Mouse (Mus musculus): ENCODE results near the gene Fam32a.

Gene Fam32a

DNA sequence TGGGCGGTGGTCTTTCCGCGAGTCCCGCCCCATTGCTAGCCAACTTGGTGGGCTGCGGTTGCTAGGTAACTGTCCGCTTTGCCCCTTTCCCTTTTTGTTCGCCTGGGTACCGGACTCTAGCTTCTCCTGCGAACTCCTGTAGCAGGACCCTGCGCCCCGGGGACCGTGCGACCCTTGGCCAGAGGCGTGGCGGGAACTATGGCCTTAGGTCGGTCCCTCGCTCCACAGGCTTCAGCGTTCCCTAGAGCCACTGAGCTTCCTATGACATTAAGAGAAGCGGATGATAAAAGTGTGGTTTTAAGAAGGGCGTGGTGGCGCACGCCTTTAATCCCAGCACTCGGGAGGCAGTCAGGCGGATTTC is 20.9 kb downstream of the Fam32a start:
- DNase-seq (ENCODE audit: low spot score in 2 of 2) = no peak

DNA sequence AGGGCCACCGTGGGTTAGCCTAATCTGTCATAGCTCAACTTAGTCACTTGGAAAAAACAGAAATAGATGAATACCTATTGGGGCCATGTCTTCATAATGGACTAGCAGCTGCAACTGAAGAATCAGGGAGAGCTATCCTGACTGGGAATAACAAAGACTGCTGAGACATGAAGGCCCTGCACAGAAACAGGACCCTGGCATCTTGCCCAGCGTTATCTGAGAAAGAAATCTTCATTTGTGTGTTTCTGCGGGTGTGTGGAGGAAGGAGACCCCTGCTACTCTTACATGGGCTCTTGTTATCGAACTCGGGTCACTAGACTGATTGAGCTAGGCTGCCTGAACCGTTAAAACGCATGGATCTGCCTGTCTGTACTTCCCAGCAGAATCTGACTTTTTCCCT is 21.4 kb downstream of the Fam32a start:
- no peak for DNase-seq (ENCODE audit: low spot score in 2 of 2)

DNA sequence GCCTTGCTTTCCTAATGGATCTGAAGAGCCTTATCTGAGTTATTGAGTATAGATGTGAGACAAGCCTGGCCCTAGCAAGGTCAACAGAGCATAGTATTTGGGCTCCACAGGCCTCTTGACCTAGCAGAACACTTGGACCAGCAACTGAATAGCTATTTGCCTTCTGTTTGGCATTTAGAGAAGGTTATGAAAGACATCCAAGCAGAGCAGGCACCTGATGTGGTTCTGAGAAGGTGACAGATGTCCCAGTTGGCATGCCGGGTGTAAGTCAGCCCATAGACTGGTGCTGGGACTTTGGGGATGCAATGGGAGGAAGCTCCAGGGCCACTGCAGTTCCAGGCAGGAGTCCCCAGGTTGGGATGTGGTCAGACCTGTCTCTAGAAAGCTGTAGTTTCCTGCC is 22.7 kb downstream of the Fam32a start:
- no peak for DNase-seq (ENCODE audit: low spot score in 2 of 2)

DNA sequence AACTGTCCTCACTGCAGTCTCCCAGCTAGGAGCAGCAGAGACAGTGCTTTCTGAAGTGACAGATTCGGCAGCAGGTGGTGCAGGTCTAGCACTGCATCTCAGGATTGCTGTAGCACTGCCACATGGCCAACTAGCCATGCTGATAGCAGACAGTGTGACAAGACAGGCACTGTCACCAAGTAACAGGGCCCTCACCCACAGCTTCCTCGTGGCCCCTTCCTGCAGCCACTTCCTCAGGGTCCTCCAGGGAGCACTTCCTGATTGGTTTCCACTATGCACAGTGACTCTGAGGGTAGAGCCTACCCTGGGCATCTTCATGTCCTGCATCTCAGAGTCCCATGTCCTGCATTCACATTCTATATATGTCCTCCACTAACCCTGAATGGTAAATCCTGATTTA is 25.1 kb downstream of the Fam32a start:
- DNase-seq (ENCODE audit: low spot score in 2 of 2) = no peak

DNA sequence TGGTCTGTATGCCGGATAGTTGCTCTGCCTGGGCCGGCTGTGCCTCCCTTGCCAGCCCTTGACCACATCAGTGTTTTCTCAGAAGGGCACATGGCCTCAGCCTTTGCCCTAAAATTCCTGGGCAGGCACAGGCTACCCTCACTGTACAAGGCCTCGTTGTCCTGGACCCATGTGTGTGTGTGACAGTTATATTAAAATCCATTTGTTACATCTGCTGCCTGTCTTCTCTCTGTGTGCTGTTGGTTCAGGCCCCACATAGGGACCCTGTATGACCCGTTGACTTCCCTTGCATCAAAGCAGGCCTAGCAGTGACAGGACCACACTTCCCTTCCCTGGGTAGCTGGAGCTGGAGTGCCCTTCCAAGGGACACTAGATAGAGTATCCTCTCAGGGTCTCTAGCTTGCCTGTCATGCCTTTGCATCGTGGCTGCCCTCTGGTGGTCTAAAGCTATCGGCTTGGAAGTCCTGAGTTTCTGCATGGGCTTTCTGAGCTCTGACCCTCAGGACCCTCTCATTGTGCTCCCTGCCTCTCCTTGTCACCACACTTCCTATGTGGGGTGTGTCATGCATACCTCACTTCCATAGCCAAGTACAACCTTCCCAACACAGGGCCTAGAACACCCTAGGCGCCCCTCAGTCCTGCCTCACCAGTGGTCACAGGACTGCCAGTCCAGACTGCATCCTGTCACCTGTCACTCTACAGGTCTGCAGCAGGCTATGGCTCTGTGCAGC is 37.8 kb downstream of the Fam32a start:
- no peak for DNase-seq (ENCODE audit: low spot score in 2 of 2)

DNA sequence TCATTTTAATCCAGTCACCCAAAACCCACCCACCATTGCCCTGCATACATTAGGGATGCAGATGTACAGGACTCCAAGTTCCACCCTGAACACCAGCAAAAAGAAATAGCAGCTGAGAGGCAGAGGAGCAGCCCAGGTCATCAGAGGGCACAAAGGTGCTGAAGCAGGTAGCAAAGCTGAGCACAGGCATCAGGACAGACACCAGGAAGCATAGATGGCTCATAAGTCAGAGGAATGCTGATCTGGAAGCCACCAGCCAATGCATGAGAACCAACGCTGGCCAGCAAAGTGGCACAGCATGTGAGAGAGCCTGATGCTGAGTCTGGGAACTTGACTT is 38.3 kb downstream of the Fam32a start:
- no peak for DNase-seq (ENCODE audit: low spot score in 2 of 2)

DNA sequence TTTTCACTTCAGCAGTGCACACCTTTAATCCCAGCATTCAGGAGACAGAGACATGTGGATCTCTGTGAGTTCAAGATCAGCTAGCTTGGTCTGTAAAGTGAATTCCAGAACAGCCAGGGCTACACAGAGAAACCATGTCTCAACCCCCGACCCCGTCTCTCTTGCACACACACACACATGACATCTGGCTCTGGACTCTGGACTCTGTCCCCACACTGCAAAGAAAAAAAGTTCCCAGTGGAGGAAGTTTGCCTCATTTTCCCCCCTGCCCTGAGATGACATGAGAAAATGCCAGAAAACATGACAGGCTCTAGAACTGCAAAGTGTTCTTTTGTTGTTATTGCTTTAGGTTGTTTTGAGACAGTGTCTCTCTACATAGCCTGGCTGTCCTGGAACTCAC is 40.3 kb downstream of the Fam32a start:
- DNase-seq (ENCODE audit: low spot score in 2 of 2) = no peak

DNA sequence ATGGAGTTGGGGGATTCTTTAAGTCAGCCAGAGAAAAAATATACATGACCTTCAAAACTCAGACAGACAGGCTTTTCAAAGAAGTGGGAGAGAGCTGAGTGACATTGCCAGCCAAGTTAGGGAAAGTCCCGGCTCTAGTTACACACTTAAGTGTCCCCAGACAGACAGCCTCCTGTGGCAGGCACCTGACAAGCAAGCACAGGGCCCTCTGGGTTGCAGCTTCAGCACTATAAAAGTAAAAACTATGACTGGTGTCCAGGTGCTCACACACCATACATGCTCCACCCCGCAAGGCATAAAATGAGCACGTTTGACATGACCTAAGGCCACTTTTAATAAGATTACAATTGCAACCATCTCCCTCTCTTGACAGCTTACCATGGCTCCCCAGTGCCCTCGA is 41.1 kb downstream of the Fam32a start:
- no peak for DNase-seq (ENCODE audit: low spot score in 2 of 2)

DNA sequence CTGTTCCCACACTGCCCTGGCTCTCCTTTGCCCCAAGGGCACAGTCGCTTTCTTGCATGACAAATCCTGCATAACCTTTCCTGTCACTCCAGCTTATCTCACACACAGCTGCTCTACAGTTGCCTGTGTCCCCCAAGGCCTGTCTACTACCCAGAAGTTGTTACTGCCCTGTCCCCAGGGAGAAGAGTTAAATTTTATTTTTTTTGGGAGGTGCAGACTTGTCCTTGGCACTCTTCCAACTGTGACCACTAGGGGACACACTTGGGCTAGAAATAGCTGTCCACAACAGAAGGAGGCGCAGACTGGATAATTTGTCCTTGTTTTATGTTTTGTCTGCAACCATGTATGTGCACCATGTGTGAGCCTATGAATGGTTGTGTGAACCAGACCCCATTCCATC is 41.5 kb downstream of the Fam32a start:
- DNase-seq (ENCODE audit: low spot score in 2 of 2) = peak in 1 of 2 experiments; percentile 25

DNA sequence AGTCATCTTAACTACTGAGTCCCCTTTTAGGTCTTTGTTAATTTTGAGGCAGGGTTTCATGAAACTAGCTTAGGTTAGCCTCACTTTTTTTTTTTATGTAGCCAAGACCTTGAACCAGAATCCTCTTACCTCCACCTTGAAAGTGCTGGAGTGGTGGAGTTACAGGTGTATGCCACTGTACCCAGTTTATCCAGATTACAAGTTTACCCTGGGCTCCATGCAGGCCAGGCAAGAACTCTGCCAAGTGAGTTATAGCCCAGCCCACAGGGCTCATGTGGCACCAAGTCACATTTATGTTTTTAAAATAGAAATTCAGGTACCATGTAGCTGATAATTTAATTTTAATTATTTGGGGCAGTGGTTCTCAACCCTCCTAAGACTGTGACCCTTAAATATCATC is 41.9 kb downstream of the Fam32a start:
- DNase-seq (ENCODE audit: low spot score in 2 of 2) = no peak

DNA sequence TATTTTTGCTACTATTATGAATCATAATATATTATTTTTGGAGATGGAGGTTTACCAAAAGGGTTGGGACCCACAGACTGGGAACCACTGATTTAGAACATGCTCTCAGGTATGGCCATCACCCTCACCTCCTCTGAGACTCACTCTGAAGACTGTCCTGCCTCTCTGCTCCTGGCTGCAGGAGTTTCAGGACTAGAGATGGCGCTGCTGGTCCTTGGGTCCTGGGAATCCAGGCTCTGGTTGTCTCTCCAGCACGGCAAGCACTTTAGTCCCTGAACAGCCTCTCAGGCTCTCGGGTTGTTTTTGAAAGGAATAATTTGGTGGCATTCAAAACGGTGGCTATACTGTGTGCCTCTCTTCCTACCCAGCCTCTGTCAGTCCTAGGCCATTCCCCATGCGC is 42.3 kb downstream of the Fam32a start:
- no peak for DNase-seq (ENCODE audit: low spot score in 2 of 2)

DNA sequence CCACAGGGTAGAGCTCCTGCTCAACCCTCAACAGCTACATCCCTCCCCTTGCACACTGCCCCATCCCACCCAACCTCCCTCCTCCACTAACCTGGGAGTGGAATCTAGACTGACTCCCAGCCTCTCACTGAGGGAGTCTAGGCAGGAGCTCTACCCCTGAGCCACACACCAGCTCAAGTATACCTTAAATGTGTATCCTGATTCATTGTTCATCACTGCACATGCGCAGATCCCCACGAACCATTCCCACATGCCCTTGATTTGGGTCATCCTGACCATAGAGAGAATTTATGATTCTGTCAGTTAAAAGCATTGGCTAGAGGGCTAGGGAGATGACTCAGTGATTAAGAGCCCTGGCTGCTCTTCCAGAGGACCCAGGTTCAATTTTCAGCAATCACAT is 43.2 kb downstream of the Fam32a start:
- no peak for DNase-seq (ENCODE audit: low spot score in 2 of 2)

DNA sequence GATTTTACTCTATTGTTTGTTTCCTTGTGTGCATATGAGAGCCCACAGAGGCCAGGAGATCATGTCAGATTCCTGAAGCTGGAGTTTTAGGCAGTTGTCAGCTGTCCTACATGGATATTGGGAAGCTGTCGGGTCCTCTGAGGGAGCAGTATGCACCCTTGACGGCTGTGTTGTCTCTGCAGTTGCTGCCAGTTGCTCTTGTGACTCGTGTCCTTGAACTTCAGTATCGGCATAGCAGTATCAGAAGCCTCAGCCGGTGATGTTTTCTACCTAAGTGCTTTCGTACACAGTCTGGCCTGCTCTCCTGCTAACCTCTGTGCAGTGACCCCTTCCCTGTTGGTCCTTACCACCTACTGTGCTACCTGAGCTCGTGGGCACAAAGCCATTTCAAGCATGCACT is 43.9 kb downstream of the Fam32a start:
- DNase-seq (ENCODE audit: low spot score in 2 of 2) = no peak

DNA sequence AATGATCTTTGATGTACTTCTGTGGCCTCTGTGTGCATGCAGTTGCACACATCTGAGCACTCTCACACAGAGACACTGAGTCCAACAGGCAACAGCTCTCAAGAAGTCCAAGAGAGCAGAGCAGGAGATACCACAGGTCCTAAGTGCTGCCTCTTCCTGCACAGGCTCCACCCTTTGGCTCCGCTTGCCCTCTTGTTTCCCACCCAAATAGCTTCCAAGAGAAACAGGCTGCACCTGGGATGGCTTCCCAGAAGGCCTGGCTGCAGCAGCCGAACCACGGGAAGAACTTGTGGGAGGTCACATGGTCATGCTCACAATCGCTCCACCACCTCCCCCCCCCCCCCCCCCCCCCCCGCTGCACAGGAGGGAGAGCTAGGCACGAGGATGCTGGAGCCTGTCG is 45.8 kb downstream of the Fam32a start:
- DNase-seq (ENCODE audit: low spot score in 2 of 2) = peak in 1 of 2 experiments; percentile 17

DNA sequence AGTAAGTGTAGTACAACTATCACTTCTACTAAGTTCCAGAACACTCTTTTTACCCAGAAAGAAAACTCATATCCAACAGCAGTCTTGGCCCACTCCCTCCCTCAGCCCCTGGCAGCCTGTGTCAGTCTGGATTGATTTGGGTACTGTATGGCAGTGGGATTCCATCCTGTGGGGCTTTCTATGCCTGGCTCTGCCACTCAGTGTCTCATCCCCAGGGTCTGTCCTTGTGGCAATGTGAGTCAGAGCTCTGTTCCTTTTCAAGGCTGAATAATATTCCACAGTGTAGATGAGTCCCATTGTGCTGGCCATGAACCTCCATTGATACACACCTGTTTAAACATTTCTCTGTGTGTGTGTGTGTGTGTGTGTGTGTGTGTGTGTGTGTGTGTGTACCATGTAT is 47.1 kb downstream of the Fam32a start:
- DNase-seq (ENCODE audit: low spot score in 2 of 2) = no peak

DNA sequence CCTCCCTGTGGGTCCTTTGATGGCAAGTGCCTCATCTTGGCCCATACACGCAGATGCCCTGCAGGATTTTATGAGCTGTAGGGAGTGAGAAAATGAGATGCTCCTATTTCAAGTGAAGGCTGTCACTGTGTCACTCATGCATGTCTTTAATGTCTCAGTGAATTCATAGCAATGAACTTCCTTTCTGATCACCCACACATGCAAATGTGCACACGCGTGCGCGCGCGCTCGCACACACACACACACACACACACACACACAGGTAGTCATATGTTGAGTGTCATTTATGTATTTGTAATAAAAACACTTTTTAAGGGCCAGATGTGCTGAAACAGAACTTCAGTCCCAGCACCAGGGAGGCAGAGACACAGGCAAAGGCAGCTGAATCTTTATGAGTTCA is 47.6 kb downstream of the Fam32a start:
- no peak for DNase-seq (ENCODE audit: low spot score in 2 of 2)

DNA sequence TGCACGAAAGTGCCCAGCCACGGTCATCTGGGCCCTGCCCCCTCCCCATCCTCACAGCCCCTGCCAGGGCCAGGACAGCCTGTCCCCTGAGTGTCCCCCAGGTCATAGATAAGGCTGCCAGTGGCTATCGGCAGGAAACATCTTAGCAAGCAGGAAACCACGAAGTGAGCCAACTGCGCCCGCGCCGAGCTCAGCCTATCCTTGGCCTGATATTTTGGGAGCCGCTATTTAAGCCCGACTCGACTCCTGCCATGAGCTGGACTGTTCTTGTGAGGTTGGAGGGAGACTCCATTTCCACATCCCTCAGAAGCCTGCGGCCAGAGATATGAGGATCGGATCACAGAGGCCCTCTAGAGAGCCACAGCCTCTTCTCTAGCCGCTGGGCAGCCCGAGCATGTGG is 48.8 kb downstream of the Fam32a start:
- DNase-seq (ENCODE audit: low spot score in 2 of 2) = peak in 1 of 2 experiments; percentile 26

DNA sequence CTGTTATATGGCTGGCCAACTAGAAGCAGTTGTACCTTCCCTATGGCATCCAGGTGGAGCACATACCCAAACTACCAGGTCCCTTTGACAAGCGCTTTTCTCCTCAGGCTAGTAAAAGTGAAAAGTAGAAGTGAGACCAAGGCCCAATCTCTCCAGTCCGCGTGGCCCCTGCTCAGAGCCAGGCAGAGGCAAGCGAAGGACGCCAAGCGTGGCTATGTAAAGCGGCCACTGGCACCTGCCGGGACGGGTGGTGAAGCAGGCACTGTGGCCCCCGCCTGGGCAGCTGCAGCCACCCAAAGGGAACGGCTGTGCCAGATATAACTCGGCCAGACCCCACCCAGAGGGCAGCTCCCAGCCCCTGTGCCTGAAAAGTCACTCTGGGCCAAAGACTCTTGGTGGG is 51.1 kb downstream of the Fam32a start:
- DNase-seq (ENCODE audit: low spot score in 2 of 2) = no peak

DNA sequence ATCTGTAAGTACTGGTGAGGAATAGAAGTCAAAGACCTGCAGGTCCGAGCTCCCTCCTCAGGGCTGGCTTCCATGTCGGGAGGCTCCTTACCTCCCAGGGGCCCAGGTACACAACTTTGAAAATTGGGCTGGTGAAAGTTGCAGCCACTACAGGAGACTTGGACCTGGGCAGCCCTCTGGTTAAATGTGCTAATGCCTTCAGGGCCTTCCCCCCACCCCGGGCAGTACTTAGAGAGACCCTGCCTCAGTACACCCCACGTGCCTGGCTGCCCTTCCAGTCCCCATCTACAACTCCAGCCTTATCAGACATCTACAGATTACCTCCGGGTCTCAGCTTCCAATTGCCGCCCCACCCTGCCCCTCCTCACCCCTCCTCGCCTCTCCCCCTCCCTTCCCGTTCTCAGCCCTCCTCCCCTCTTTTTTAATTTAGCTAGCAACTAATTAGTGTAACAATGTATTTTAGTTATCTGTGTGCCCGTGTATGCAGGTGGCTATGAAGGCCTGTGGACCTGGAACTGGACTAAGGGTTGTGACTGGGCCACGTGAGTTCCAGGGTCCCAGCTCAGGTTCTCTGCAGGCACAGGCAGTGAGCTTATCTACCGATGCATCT is 51.6 kb downstream of the Fam32a start:
- no peak for DNase-seq (ENCODE audit: low spot score in 2 of 2)

DNA sequence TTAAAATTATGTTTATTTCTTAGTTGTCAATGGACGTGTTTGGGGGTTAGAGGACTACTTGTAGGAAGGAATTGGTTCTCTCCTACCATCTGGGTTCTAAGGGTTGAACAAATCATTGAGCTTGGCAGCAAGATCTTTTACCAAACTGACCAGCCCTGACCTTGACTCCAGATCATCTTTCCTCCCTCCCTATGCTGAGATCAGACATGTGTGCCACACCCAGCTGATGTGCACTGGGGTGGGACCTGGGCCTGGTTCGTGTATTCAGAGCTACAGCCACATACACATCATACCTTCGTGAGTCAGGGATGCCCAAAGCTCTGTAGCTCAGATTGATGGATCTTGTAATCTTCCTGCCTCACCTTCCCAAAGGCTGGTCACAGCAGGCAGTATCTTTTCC is 52.2 kb downstream of the Fam32a start:
- no peak for DNase-seq (ENCODE audit: low spot score in 2 of 2)

DNA sequence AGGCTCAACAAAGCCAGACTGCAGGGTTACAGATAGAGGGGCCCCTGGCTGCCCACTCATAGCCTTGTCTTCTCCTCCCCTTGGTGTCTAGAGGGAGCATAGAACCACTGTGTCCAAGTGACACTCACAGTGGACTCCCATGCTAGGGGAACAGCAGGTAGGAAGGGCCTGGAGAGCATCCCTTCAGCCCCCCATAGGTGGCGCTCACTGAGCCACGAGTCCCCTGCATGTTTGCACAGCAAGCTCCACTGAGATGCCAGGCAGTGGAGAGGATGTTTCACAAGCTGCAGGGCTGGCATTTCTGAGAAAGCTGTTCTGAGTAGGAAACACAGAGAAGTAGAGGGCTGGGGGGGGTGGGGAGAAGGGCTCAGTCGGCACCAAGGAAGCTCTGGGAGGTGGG is 52.8 kb downstream of the Fam32a start:
- DNase-seq (ENCODE audit: low spot score in 2 of 2) = peak; percentile 26 to 47

DNA sequence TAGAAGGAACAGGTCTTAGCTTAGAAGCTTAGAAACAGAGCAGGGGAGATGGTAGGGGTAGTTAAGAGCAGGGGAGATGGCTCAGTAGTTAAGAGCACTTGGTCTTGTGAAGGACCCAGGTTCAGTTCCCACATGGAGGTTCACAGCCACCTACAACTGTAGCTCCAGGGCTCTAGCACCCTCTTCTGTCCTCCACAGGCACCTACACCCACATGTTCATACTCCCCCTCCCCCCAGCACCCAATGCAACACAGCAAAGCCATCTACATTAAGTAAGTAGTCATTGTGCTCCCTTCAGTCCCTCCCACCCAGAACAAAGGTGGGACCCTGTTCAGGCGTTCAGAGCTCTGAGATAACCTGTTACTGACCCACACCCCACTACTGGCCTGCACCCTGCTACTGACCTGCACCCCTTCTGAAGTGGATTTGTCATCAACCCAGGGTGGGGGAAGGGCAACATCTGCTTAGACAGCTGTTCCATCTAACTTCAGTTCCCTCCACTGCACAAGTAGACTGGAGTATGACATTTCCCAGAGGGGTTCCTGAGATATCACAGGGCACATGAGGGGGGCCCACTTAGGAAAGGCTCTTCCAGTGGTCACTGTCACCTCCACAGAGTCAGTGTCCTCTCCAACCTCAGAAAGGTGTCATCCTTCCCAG is 53.7 kb downstream of the Fam32a start:
- DNase-seq (ENCODE audit: low spot score in 2 of 2) = no peak

DNA sequence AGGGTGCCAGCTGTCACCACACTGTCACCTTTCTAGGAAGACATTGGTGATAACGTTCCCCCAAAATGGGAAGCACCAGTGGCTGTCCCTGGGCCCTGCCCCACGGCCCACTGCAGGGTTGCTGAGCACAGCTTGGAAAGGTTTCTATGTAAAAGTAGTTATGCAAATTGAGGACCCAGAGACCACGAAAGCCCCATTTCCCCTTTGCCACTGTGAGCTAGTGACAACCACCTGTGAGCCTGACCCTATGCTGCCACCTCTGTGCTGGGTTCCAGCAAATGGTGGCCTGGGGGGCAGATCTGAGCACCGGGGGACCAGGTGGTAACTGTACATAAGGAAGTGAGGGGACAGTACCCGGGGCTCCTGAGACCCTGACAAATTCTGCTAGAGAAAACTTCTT is 54.3 kb downstream of the Fam32a start:
- DNase-seq (ENCODE audit: low spot score in 2 of 2) = no peak
